Mouse (Mus musculus): ENCODE results near the gene Btg2.

DNA sequence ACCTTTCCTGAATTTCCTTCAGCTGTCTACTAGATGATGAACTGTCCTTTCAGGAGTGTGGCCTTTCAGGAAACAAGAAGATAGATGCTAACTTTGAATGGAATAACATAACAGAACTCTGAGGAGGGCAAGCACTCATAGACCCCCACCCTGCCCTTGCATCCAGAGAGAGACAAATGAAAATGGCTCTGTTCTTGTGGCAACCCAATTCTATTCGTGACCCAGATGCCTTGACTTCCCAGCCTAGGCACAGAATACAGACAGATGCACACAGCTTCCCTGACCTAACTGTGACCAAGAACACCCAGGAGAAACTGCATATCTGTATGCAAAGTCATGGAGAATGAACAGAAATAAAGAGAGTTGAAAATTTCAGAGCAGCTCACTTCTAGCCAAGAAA, 5.3 kb downstream of the Btg2 start:
- no peak for TF ChIP-seq POLR2A (IDR thresholded peaks at IDR 0.05; ENCODE audit: borderline replicate concordance, control insufficient read depth, low read depth, low read length)
- TF ChIP-seq CTCF (IDR thresholded peaks at IDR 0.05; ENCODE audit: control insufficient read depth, insufficient read depth, low read length): no peak
